Mouse (Mus musculus) embryonic facial prominence, embryonic 15.5 days (tissue): ENCODE measurements around the gene Nobox. TPM values are rescaled to one million over a fixed set of nuclear protein-coding genes. Genes with fewer than 3 reads are reported as not detected.
A peak's percentile ranks its signal among the peaks of the same experiment; 100 is the strongest.

Source experiments
- ATAC-seq: fragments of 200-750 bp; cut with Nextera tagmentation; 2 replicates; pipeline ENCODE4 v1.8.0; 2017; ENCODE audit warnings: low read depth, moderate TSS enrichment; ENCODE audit not compliant: insufficient number of reproducible peaks, low FRiP score, low TSS enrichment
- H3K27ac ChIP-seq: fragments of 300-500 bp; sonication (generic); replicated peaks from 2 replicates; pipeline ENCODE4 v1.5.1; 2015; ENCODE audit warnings: mild to moderate bottlenecking, inconsistent platforms
- H3K27me3 ChIP-seq: fragments of 300-500 bp; sonication (generic); 2 replicates; pipeline ENCODE4 v1.6.1; 2015; ENCODE audit warnings: inconsistent platforms
- H3K36me3 ChIP-seq: fragments of 300-500 bp; sonication (generic); 2 replicates; pipeline ENCODE4 v1.6.1; 2015; ENCODE audit warnings: mild to moderate bottlenecking, inconsistent platforms
- H3K4me1 ChIP-seq: fragments of 300-500 bp; sonication (generic); 2 replicates; pipeline ENCODE4 v1.6.1; 2015; ENCODE audit warnings: inconsistent platforms
- H3K4me2 ChIP-seq: fragments of 300-500 bp; sonication (generic); replicated peaks from 2 replicates; pipeline ENCODE4 v1.6.1; 2015; ENCODE audit warnings: mild to moderate bottlenecking, inconsistent platforms
- H3K4me3 ChIP-seq: fragments of 300-500 bp; sonication (generic); replicated peaks from 2 replicates; pipeline ENCODE4 v1.5.1; 2015; ENCODE audit warnings: mild to moderate bottlenecking, inconsistent platforms
- H3K9ac ChIP-seq: fragments of 300-500 bp; sonication (generic); 2 replicates; pipeline ENCODE4 v1.6.1; 2015; ENCODE audit warnings: inconsistent platforms
- H3K9me3 ChIP-seq: fragments of 300-500 bp; sonication (generic); replicated peaks from 2 replicates; pipeline ENCODE4 v1.6.1; 2016; ENCODE audit warnings: inconsistent platforms
- WGBS: fragments of 180-500 bp; shearing (Covaris S2); methylation state at CpG from one replicate; pipeline ENCODE4 v1.1.7; 2015; 5-methylcytosine and 5-hydroxymethylcytosine counted together
- polyA plus RNA-seq: library from polyadenylated mRNA; unstranded; fragments of >200 nt; fragmentation: Nextera tagmentation; extraction: Ambion mirVana; gene quantifications from 2 replicates; pipeline ENCODE4 v1.2.1, GENCODE M21; 2015

Gene Nobox
- polyA plus RNA-seq, 1 experiment from 2014 or later: not detected

GRCm38 (mm10) chr6:43312961-43313656 lies 3.8 kb upstream of the Nobox start:
- 0 out of 2 replicates have a peak, but pooled peaks have one; percentile 47 for ATAC-seq
- H3K9me3 ChIP-seq: no peaks in the 10 kb centered on the region
- no peaks in the 10 kb centered on the region for H3K36me3 ChIP-seq
- H3K27me3 ChIP-seq: no peaks in the 10 kb centered on the region
- H3K4me3 ChIP-seq: no peak overlapping the region
- H3K4me1 ChIP-seq: peaks cover 5% of the 10 kb centered on the region; the same call in 1 of the 2 replicates
- H3K9ac ChIP-seq: no peak overlapping the region
- no peak overlapping the region for H3K4me2 ChIP-seq
- peak overlapping the region; percentile 67 for H3K27ac ChIP-seq
- WGBS: 53% methylated on average over 8 of the region's 8 CpGs

- Histone ChIP-seq H3K36me3 (no peaks in the 10 kb centered on the region), H3K9ac (no peak overlapping the region), H3K4me1 (peaks cover 5% of the 10 kb centered on the region; the same call in 1 of the 2 replicates), H3K4me3 (no peak overlapping the region), H3K9me3 (no peaks in the 10 kb centered on the region), H3K27me3 (no peaks in the 10 kb centered on the region), H3K4me2 (no peak overlapping the region), H3K27ac (peak overlapping the region; percentile 67)
- no peak for ATAC-seq
These were observed 3.2 kb upstream of the Nobox start for GRCm38 (mm10) chr6:43312546-43312945.

GRCm38 (mm10) chr6:43310071-43310470 lies 717 bp upstream of the Nobox start:
- no peak overlapping the region for H3K27ac ChIP-seq
- H3K4me2 ChIP-seq: no peak overlapping the region
- H3K9me3 ChIP-seq: no peaks in the 10 kb centered on the region
- no peak for ATAC-seq
- no peaks in the 10 kb centered on the region for H3K27me3 ChIP-seq
- peaks cover 5% of the 10 kb centered on the region; the same call in 1 of the 2 replicates for H3K4me1 ChIP-seq
- 39% methylated on average over 6 of the region's 6 CpGs for WGBS
- H3K9ac ChIP-seq: no peak overlapping the region
- no peak overlapping the region for H3K4me3 ChIP-seq
- H3K36me3 ChIP-seq: no peaks in the 10 kb centered on the region

GRCm38 (mm10) chr6:43297508-43297850 lies 11.9 kb downstream of the Nobox start:
- 27% methylated on average over 2 of the region's 2 CpGs for WGBS
- H3K36me3 ChIP-seq: no peaks in the 10 kb centered on the region
- H3K4me3 ChIP-seq: no peak overlapping the region
- no peak overlapping the region for H3K9ac ChIP-seq
- no peak overlapping the region for H3K27ac ChIP-seq
- no peak for ATAC-seq
- no peaks in the 10 kb centered on the region for H3K27me3 ChIP-seq
- no peak overlapping the region for H3K4me2 ChIP-seq
- H3K4me1 ChIP-seq: 0 out of 2 replicates have a peak, but pooled peaks cover 14% of the 10 kb centered on the region
- H3K9me3 ChIP-seq: no peaks in the 10 kb centered on the region

GRCm38 (mm10) chr6:43296798-43297507 lies 12.4 kb downstream of the Nobox start:
- no peak overlapping the region for H3K27ac ChIP-seq
- no peak for ATAC-seq
- no peaks in the 10 kb centered on the region for H3K36me3 ChIP-seq
- no peaks in the 10 kb centered on the region for H3K9me3 ChIP-seq
- H3K4me2 ChIP-seq: no peak overlapping the region
- H3K9ac ChIP-seq: no peak overlapping the region
- H3K4me3 ChIP-seq: no peak overlapping the region
- 0 out of 2 replicates have a peak, but pooled peaks cover 19% of the 10 kb centered on the region for H3K4me1 ChIP-seq
- no peaks in the 10 kb centered on the region for H3K27me3 ChIP-seq
- WGBS: 34% methylated on average over 7 of the region's 7 CpGs

GRCm38 (mm10) chr6:43295908-43296307 lies 13.4 kb downstream of the Nobox start:
- Histone ChIP-seq H3K4me2 (no peak overlapping the region), H3K4me1 (0 out of 2 replicates have a peak, but pooled peaks cover 20% of the 10 kb centered on the region), H3K4me3 (no peak overlapping the region), H3K27ac (no peak overlapping the region), H3K9ac (no peak overlapping the region), H3K36me3 (no peaks in the 10 kb centered on the region), H3K27me3 (no peaks in the 10 kb centered on the region), H3K9me3 (no peaks in the 10 kb centered on the region)
- 22% methylated on average over 5 of the region's 5 CpGs for WGBS
- no peak for ATAC-seq

- 66% methylated on average over 7 of the region's 7 CpGs for WGBS
- H3K9me3 ChIP-seq: no peaks in the 10 kb centered on the region
- H3K4me2 ChIP-seq: no peak overlapping the region
- H3K27ac ChIP-seq: no peak overlapping the region
- no peak for ATAC-seq
- peaks cover 13% of the 10 kb centered on the region; the same call in 1 of the 2 replicates for H3K36me3 ChIP-seq
- 0 out of 2 replicates have a peak, but pooled peaks cover 20% of the 10 kb centered on the region for H3K4me1 ChIP-seq
- no peak overlapping the region for H3K9ac ChIP-seq
- no peaks in the 10 kb centered on the region for H3K27me3 ChIP-seq
- no peak overlapping the region for H3K4me3 ChIP-seq
These were observed 16.2 kb downstream of the Nobox start for GRCm38 (mm10) chr6:43293175-43293574.

GRCm38 (mm10) chr6:43292471-43293076 lies 16.8 kb downstream of the Nobox start:
- 0 out of 2 replicates have a peak, but pooled peaks cover 19% of the 10 kb centered on the region for H3K4me1 ChIP-seq
- H3K9me3 ChIP-seq: no peaks in the 10 kb centered on the region
- no peak overlapping the region for H3K4me2 ChIP-seq
- ATAC-seq: no peak
- no peaks in the 10 kb centered on the region for H3K27me3 ChIP-seq
- peaks cover 17% of the 10 kb centered on the region; the same call in 1 of the 2 replicates for H3K36me3 ChIP-seq
- 39% methylated on average over 6 of the region's 6 CpGs for WGBS
- no peak overlapping the region for H3K4me3 ChIP-seq
- no peak overlapping the region for H3K9ac ChIP-seq
- no peak overlapping the region for H3K27ac ChIP-seq

- Histone ChIP-seq H3K4me1 (0 out of 2 replicates have a peak, but pooled peaks cover 16% of the 10 kb centered on the region), H3K9ac (no peak overlapping the region), H3K9me3 (no peaks in the 10 kb centered on the region), H3K4me2 (no peak overlapping the region), H3K4me3 (no peak overlapping the region), H3K36me3 (peaks cover 17% of the 10 kb centered on the region; the same call in 1 of the 2 replicates), H3K27me3 (no peaks in the 10 kb centered on the region), H3K27ac (no peak overlapping the region)
- 57% methylated on average over 3 of the region's 3 CpGs for WGBS
- no peak for ATAC-seq
These were observed 17.3 kb downstream of the Nobox start for GRCm38 (mm10) chr6:43292041-43292440.

GRCm38 (mm10) chr6:43280481-43280880 lies 28.9 kb downstream of the Nobox start:
- ATAC-seq: no peak
- 89% methylated on average over 5 of the region's 5 CpGs for WGBS
- Histone ChIP-seq H3K27ac (no peak overlapping the region), H3K4me3 (no peak overlapping the region), H3K36me3 (peaks cover 9% of the 10 kb centered on the region; the same call in 1 of the 2 replicates), H3K4me1 (no peaks in the 10 kb centered on the region), H3K27me3 (no peaks in the 10 kb centered on the region), H3K4me2 (no peak overlapping the region), H3K9ac (no peak overlapping the region), H3K9me3 (no peaks in the 10 kb centered on the region)

- Histone ChIP-seq H3K4me2 (no peak overlapping the region), H3K27me3 (no peaks in the 10 kb centered on the region), H3K27ac (no peak overlapping the region), H3K4me1 (no peaks in the 10 kb centered on the region), H3K9ac (no peak overlapping the region), H3K4me3 (no peak overlapping the region), H3K9me3 (no peaks in the 10 kb centered on the region), H3K36me3 (peaks cover 12% of the 10 kb centered on the region; the same call in 1 of the 2 replicates)
- no peak for ATAC-seq
These were observed 31.1 kb downstream of the Nobox start for GRCm38 (mm10) chr6:43278247-43278646.
